Mouse (Mus musculus): ENCODE measurements at regions not wholly inside any gene's neighbourhood (a gene's known extent, or its start where the extent isn't known, plus 50 kb on each side); places are given as distances from the start of the nearest gene placed in this dataset.

GRCm38 (mm10) chr8:102983220-102983909 is 197.9 kb upstream of the Cdh11 start:
- no peaks in the 10 kb centered on the region for H3K27me3 ChIP-seq (ENCODE audit: control insufficient read depth, insufficient read depth, low read length)
- no peaks in the 10 kb centered on the region for H3K36me3 ChIP-seq (ENCODE audit: control insufficient read depth, insufficient read depth, low read length)
- H3K4me2 ChIP-seq (replicated peaks; ENCODE audit: low read depth, low read length) = no peak overlapping the region
- H3K27ac ChIP-seq (ENCODE audit: low read length) = no peak overlapping the region
- H3K9ac ChIP-seq (replicated peaks; ENCODE audit: low read depth, low read length) = no peak overlapping the region
- no peaks in the 10 kb centered on the region for H3K4me1 ChIP-seq (ENCODE audit: control insufficient read depth, insufficient read depth, low read length)
- no peak for ATAC-seq (ENCODE audit: insufficient number of reproducible peaks, insufficient read depth, low FRiP score, low read depth)
- no peaks in the 10 kb centered on the region for H3K9me3 ChIP-seq (ENCODE audit: control insufficient read depth, low read depth, low read length)
- 54% methylated on average over 3 of the region's 3 CpGs for WGBS
- no peak overlapping the region for H3K4me3 ChIP-seq (ENCODE audit: low read depth, low read length)

- Histone ChIP-seq H3K4me3 (ENCODE audit: low read depth, low read length) (no peak overlapping the region), H3K4me1 (ENCODE audit: control insufficient read depth, insufficient read depth, low read length) (no peaks in the 10 kb centered on the region), H3K4me2 (replicated peaks; ENCODE audit: low read depth, low read length) (no peak overlapping the region), H3K9me3 (ENCODE audit: control insufficient read depth, low read depth, low read length) (no peaks in the 10 kb centered on the region), H3K27me3 (ENCODE audit: control insufficient read depth, insufficient read depth, low read length) (no peaks in the 10 kb centered on the region), H3K27ac (ENCODE audit: low read length) (no peak overlapping the region), H3K36me3 (ENCODE audit: control insufficient read depth, insufficient read depth, low read length) (no peaks in the 10 kb centered on the region), H3K9ac (replicated peaks; ENCODE audit: low read depth, low read length) (no peak overlapping the region)
- 53% methylated on average over 3 of the region's 3 CpGs for WGBS
- ATAC-seq (ENCODE audit: insufficient number of reproducible peaks, insufficient read depth, low FRiP score, low read depth) = no peak
These were observed 198.4 kb upstream of the Cdh11 start for GRCm38 (mm10) chr8:102983910-102984225.

GRCm38 (mm10) chr8:103007284-103007984 is 222.0 kb upstream of the Cdh11 start:
- no peak overlapping the region for H3K27ac ChIP-seq (ENCODE audit: low read length)
- no peaks in the 10 kb centered on the region for H3K36me3 ChIP-seq (ENCODE audit: control insufficient read depth, insufficient read depth, low read length)
- no peaks in the 10 kb centered on the region for H3K27me3 ChIP-seq (ENCODE audit: control insufficient read depth, insufficient read depth, low read length)
- no peak for ATAC-seq (ENCODE audit: insufficient number of reproducible peaks, insufficient read depth, low FRiP score, low read depth)
- H3K9ac ChIP-seq (replicated peaks; ENCODE audit: low read depth, low read length) = no peak overlapping the region
- H3K9me3 ChIP-seq (ENCODE audit: control insufficient read depth, low read depth, low read length) = no peaks in the 10 kb centered on the region
- 28% methylated on average over 2 of the region's 2 CpGs for WGBS
- H3K4me2 ChIP-seq (replicated peaks; ENCODE audit: low read depth, low read length) = no peak overlapping the region
- H3K4me3 ChIP-seq (ENCODE audit: low read depth, low read length) = no peak overlapping the region
- no peaks in the 10 kb centered on the region for H3K4me1 ChIP-seq (ENCODE audit: control insufficient read depth, insufficient read depth, low read length)

- Histone ChIP-seq H3K4me1 (ENCODE audit: control insufficient read depth, insufficient read depth, low read length) (0 out of 2 replicates have a peak, but pooled peaks cover 5% of the 10 kb centered on the region), H3K27me3 (ENCODE audit: control insufficient read depth, insufficient read depth, low read length) (no peaks in the 10 kb centered on the region), H3K4me2 (replicated peaks; ENCODE audit: low read depth, low read length) (no peak overlapping the region), H3K36me3 (ENCODE audit: control insufficient read depth, insufficient read depth, low read length) (no peaks in the 10 kb centered on the region), H3K4me3 (ENCODE audit: low read depth, low read length) (no peak overlapping the region), H3K9me3 (ENCODE audit: control insufficient read depth, low read depth, low read length) (no peaks in the 10 kb centered on the region), H3K27ac (ENCODE audit: low read length) (no peak overlapping the region), H3K9ac (replicated peaks; ENCODE audit: low read depth, low read length) (no peak overlapping the region)
- no peak for ATAC-seq (ENCODE audit: insufficient number of reproducible peaks, insufficient read depth, low FRiP score, low read depth)
- 77% methylated on average over 4 of the region's 4 CpGs for WGBS
These were observed 233.7 kb upstream of the Cdh11 start for GRCm38 (mm10) chr8:103019121-103019520.

GRCm38 (mm10) chr8:103023237-103023636 is 237.8 kb upstream of the Cdh11 start:
- Histone ChIP-seq H3K4me1 (ENCODE audit: control insufficient read depth, insufficient read depth, low read length) (0 out of 2 replicates have a peak, but pooled peaks cover 5% of the 10 kb centered on the region), H3K4me3 (ENCODE audit: low read depth, low read length) (no peak overlapping the region), H3K27ac (ENCODE audit: low read length) (no peak overlapping the region), H3K9ac (replicated peaks; ENCODE audit: low read depth, low read length) (no peak overlapping the region), H3K36me3 (ENCODE audit: control insufficient read depth, insufficient read depth, low read length) (no peaks in the 10 kb centered on the region), H3K27me3 (ENCODE audit: control insufficient read depth, insufficient read depth, low read length) (no peaks in the 10 kb centered on the region), H3K4me2 (replicated peaks; ENCODE audit: low read depth, low read length) (no peak overlapping the region), H3K9me3 (ENCODE audit: control insufficient read depth, low read depth, low read length) (no peaks in the 10 kb centered on the region)
- ATAC-seq (ENCODE audit: insufficient number of reproducible peaks, insufficient read depth, low FRiP score, low read depth) = no peak
- 83% methylated on average over 1 of the region's 1 CpGs for WGBS

GRCm38 (mm10) chr8:103031708-103032107 is 246.3 kb upstream of the Cdh11 start:
- no peak overlapping the region for H3K4me2 ChIP-seq (replicated peaks; ENCODE audit: low read depth, low read length)
- ATAC-seq (ENCODE audit: insufficient number of reproducible peaks, insufficient read depth, low FRiP score, low read depth) = no peak
- H3K36me3 ChIP-seq (ENCODE audit: control insufficient read depth, insufficient read depth, low read length) = no peaks in the 10 kb centered on the region
- no peak overlapping the region for H3K4me3 ChIP-seq (ENCODE audit: low read depth, low read length)
- no peaks in the 10 kb centered on the region for H3K4me1 ChIP-seq (ENCODE audit: control insufficient read depth, insufficient read depth, low read length)
- WGBS = 67% methylated on average over 1 of the region's 1 CpGs
- no peak overlapping the region for H3K27ac ChIP-seq (ENCODE audit: low read length)
- no peak overlapping the region for H3K9ac ChIP-seq (replicated peaks; ENCODE audit: low read depth, low read length)
- H3K9me3 ChIP-seq (ENCODE audit: control insufficient read depth, low read depth, low read length) = no peaks in the 10 kb centered on the region
- H3K27me3 ChIP-seq (ENCODE audit: control insufficient read depth, insufficient read depth, low read length) = no peaks in the 10 kb centered on the region

GRCm38 (mm10) chr8:103033956-103034355 is 248.5 kb upstream of the Cdh11 start:
- H3K4me2 ChIP-seq (replicated peaks; ENCODE audit: low read depth, low read length) = no peak overlapping the region
- no peak overlapping the region for H3K4me3 ChIP-seq (ENCODE audit: low read depth, low read length)
- H3K4me1 ChIP-seq (ENCODE audit: control insufficient read depth, insufficient read depth, low read length) = no peaks in the 10 kb centered on the region
- WGBS = 47% methylated on average over 3 of the region's 3 CpGs
- no peak for ATAC-seq (ENCODE audit: insufficient number of reproducible peaks, insufficient read depth, low FRiP score, low read depth)
- no peak overlapping the region for H3K27ac ChIP-seq (ENCODE audit: low read length)
- H3K9me3 ChIP-seq (ENCODE audit: control insufficient read depth, low read depth, low read length) = no peaks in the 10 kb centered on the region
- H3K27me3 ChIP-seq (ENCODE audit: control insufficient read depth, insufficient read depth, low read length) = no peaks in the 10 kb centered on the region
- no peaks in the 10 kb centered on the region for H3K36me3 ChIP-seq (ENCODE audit: control insufficient read depth, insufficient read depth, low read length)
- no peak overlapping the region for H3K9ac ChIP-seq (replicated peaks; ENCODE audit: low read depth, low read length)

- WGBS = 75% methylated on average over 5 of the region's 5 CpGs
- no peak overlapping the region for H3K9ac ChIP-seq (replicated peaks; ENCODE audit: low read depth, low read length)
- no peak for ATAC-seq (ENCODE audit: insufficient number of reproducible peaks, insufficient read depth, low FRiP score, low read depth)
These were observed 286.7 kb upstream of the Cdh11 start for GRCm38 (mm10) chr8:103072079-103072635.

More at GRCm38 (mm10) chr8:103072079-103072635, 286.7 kb upstream of the Cdh11 start:
- Histone ChIP-seq H3K27me3 (ENCODE audit: control insufficient read depth, insufficient read depth, low read length) (no peaks in the 10 kb centered on the region), H3K27ac (ENCODE audit: low read length) (no peak overlapping the region), H3K4me3 (ENCODE audit: low read depth, low read length) (no peak overlapping the region), H3K4me1 (ENCODE audit: control insufficient read depth, insufficient read depth, low read length) (no peaks in the 10 kb centered on the region), H3K4me2 (replicated peaks; ENCODE audit: low read depth, low read length) (no peak overlapping the region), H3K36me3 (ENCODE audit: control insufficient read depth, insufficient read depth, low read length) (no peaks in the 10 kb centered on the region), H3K9me3 (ENCODE audit: control insufficient read depth, low read depth, low read length) (no peaks in the 10 kb centered on the region)
